Mouse (Mus musculus): ENCODE data around the gene Apba3.

DNA sequence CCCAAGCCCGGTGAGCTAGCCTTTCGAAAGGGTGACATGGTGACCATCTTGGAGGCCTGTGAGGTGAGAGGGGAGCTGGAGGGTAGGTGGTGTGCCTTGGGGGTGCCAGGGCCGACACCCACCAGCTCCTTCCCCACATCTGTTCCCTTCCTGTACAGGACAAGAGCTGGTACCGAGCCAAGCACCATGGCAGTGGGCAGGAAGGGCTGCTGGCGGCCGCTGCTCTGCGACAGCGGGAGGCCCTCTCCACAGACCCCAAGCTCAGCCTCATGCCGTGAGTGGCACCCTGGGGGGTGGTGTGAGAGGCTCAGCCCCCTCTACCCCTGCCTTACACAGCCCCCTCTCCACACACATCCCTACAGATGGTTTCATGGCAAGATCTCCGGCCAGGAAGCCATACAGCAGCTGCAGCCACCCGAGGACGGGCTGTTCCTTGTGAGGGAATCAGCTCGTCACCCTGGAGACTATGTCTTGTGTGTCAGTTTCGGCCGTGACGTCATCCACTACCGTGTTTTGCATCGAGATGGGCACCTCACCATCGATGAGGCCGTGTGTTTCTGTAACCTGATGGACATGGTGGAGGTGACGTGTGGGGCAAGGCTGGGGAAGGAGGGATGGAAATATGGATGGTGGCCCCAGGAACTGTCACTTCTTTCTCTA lies 7.4 kb upstream of the Apba3 start:
- no peak for TF ChIP-seq EP300 (IDR thresholded peaks at IDR 0.05; ENCODE audit: insufficient read depth, low read depth, low read length)
- no peak for TF ChIP-seq POLR2A (IDR thresholded peaks at IDR 0.05; ENCODE audit: insufficient read depth, low read depth, low read length)

Data from heart, adult 2 months (tissue).